Mouse (Mus musculus) hindbrain, embryonic 15.5 days (tissue): Measurements from ENCODE around the gene Cacng4. TPM values are rescaled to one million over a fixed set of nuclear protein-coding genes. Genes with fewer than 3 reads are reported as not detected.
A peak's percentile ranks its signal among the peaks of the same experiment; 100 is the strongest.

Experiments used
- ATAC-seq: fragments of 200-750 bp; cut with Nextera tagmentation; 2 replicates; pipeline ENCODE4 v1.8.0; 2017; ENCODE audit warnings: low read depth, moderate number of reproducible peaks, moderate TSS enrichment; ENCODE audit not compliant: low FRiP score
- H3K27ac ChIP-seq: fragments of 300-500 bp; sonication (generic); replicated peaks from 2 replicates; pipeline ENCODE4 v1.5.1; 2015; ENCODE audit warnings: mild to moderate bottlenecking, inconsistent platforms
- H3K27me3 ChIP-seq: fragments of 300-500 bp; sonication (generic); 2 replicates; pipeline ENCODE4 v1.6.1; 2015; ENCODE audit warnings: control low read depth, inconsistent platforms
- H3K36me3 ChIP-seq: fragments of 300-500 bp; sonication (generic); 2 replicates; pipeline ENCODE4 v1.6.1; 2015; ENCODE audit warnings: control low read depth, inconsistent platforms
- H3K4me1 ChIP-seq: fragments of 300-500 bp; sonication (generic); replicated peaks from 2 replicates; pipeline ENCODE4 v1.6.1; 2015; ENCODE audit warnings: control low read depth, inconsistent platforms
- H3K4me2 ChIP-seq: fragments of 300-500 bp; sonication (generic); 2 replicates; pipeline ENCODE4 v1.6.1; 2015; ENCODE audit warnings: moderate library complexity, mild to moderate bottlenecking, inconsistent platforms
- H3K4me3 ChIP-seq: fragments of 300-500 bp; sonication (generic); 2 replicates; pipeline ENCODE4 v1.5.1; 2015; ENCODE audit warnings: mild to moderate bottlenecking, inconsistent platforms
- H3K9ac ChIP-seq: fragments of 300-500 bp; sonication (generic); 2 replicates; pipeline ENCODE4 v1.6.1; 2015; ENCODE audit warnings: inconsistent platforms
- H3K9me3 ChIP-seq: fragments of 300-500 bp; sonication (generic); 2 replicates; pipeline ENCODE4 v1.6.1; 2016; ENCODE audit warnings: control low read depth, inconsistent platforms
- WGBS: fragments of 180-500 bp; shearing (Covaris S2); methylation state at CpG from one replicate; pipeline ENCODE4 v1.1.7; 2015; 5-methylcytosine and 5-hydroxymethylcytosine counted together
- polyA plus RNA-seq: library from polyadenylated mRNA; unstranded; fragments of >200 nt; fragmentation: Nextera tagmentation; extraction: Ambion mirVana; gene quantifications from 2 replicates; pipeline ENCODE4 v1.2.1, GENCODE M21; 2015

The Cacng4 gene
- 67.7 and 81.1 TPM in 2 replicates for polyA plus RNA-seq

DNA sequence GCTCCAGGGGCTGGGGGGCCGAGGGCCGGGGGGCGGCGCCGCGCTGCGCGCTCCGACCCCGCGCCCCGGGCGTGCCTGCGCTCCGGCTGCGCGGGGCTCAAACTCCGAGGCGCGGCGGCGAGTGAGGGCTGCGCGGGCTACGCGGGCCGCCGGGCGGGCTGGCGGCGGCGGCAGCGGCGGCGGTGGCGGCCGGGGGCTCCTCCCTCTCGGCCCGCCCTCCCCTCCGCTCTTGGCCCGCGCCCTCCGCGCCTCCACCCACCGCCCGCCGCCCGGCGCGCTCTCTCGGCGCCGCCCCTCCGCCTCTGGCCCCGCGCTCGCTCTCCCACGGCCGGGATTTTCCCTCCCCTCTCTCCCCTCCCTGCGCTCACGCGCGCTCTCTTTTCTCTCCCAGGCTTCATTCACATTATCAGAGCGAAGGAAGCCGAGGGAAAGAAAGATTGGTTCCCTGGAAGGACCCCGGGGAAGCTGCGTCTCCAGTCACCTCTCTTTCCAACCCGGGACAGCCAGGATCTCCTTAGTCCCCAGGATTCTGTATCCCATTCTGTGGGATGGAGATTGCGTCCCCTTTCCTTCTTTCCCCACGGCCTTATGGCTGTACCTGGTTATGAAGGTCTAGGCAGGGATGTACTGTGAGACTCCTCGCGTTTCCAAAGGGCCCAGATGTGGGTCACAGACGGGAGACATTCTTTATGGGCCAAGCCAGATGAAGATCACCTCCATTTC lies at the start of gene Cacng4:
TSS of gene Cacng4 (minus strand) at position 11 of the 723 bp plus-strand sequence.
- no peaks in the 10 kb centered on the region for H3K27me3 ChIP-seq
- peak within 1 kb of the TSS; percentile 98 for H3K27ac ChIP-seq
- H3K4me2 ChIP-seq = peak within 1 kb of the TSS; percentile 76
- peak within 1 kb of the TSS; percentile 87 for H3K9ac ChIP-seq
- WGBS = under 1% methylated on average over 33 of the region's 73 CpGs
- H3K9me3 ChIP-seq = no peaks in the 10 kb centered on the region
- H3K4me1 ChIP-seq = peaks cover 62% of the 10 kb centered on the region
- ATAC-seq = peak; percentile 57
- peak within 1 kb of the TSS; percentile 59 for H3K4me3 ChIP-seq
- 0 out of 2 replicates have a peak, but pooled peaks cover 3% of the 10 kb centered on the region for H3K36me3 ChIP-seq

DNA sequence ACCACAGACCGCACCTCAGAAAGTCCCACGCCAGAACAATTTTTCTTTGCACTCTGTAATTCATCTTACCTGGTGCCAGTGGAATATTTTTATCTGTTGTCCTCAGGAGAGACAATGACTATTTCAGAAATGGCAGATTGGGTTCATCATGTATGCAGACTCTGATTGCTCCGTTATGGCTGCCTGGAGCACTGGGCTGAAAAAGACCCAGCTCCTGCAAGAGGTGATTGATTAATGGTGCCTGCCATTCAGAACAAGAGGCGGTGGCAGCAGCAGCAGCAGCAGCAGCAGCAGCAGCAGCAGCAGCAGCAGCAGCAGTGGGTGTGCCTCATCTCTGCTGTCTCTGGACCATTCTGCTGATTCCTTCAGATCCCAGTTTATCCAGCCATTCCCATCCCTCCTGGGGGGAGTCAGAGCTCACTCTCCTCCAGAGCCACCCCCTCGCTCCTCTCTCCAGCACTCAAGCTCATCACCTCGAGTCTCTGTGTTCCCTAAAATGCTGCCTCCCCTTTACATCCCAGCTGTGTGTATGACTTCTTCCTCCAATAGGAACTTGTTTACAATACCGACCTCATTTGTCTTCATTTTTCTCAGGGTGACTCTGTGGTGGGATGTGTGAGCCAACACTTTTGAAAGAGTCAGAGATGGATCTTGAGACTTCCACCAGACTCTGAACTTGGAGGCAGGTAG lies 39.1 kb upstream of the Cacng4 start:
- Histone ChIP-seq H3K9me3 (no peaks in the 10 kb centered on the region), H3K27ac (peak overlapping the region; percentile 43), H3K36me3 (no peaks in the 10 kb centered on the region), H3K27me3 (no peaks in the 10 kb centered on the region), H3K4me1 (peaks cover 5% of the 10 kb centered on the region), H3K4me2 (no peak overlapping the region), H3K4me3 (no peak overlapping the region), H3K9ac (no peak overlapping the region)
- ATAC-seq = peak; percentile 34; the same call in 1 of the 2 replicates
- WGBS = 46% methylated on average over 7 of the region's 7 CpGs

- ATAC-seq = no peak
- H3K4me3 ChIP-seq = no peak overlapping the region
- no peak overlapping the region for H3K9ac ChIP-seq
- H3K36me3 ChIP-seq = no peaks in the 10 kb centered on the region
- H3K27me3 ChIP-seq = no peaks in the 10 kb centered on the region
- H3K4me1 ChIP-seq = peaks cover 16% of the 10 kb centered on the region
- H3K4me2 ChIP-seq = no peak overlapping the region
- H3K9me3 ChIP-seq = no peaks in the 10 kb centered on the region
- WGBS = 50% methylated on average over 5 of the region's 5 CpGs
- H3K27ac ChIP-seq = no peak overlapping the region
Observed at GRCm38 (mm10) chr11:107817196-107817595, 22.8 kb upstream of the Cacng4 start.

DNA sequence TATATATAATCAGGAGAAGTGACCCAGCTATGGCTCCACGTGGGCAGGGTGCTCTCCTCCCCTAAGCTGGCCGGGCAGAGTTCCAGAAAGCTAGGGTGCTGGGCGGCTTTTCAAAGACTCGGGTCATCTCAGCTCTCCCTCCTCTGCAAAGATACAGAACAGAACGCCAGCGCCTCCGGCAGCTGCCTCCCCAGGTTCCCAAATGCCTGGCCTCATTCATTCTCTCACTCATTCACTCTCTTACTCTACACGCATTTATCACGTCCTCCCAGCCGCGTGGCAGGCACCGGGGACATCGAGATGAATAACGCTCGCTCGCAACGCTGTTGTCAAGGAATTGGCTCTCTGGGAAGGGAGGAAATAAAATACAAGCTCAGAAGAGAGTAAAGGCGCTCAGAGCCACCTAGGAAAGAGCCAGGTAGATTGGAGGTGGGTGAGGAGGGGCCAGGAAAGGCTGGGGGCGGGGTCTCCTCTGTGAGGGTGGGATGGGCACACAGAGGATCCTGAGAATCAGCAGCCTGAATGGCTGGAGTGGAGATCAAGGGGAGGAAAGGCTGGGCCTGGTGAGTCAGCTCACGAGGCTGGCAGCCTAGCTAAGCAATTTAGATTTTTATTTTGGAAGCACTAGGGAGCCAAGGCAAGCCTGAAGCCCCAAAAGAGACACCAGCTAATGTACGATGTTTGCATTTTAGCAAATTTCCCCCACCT lies 18.7 kb upstream of the Cacng4 start:
- H3K9me3 ChIP-seq = no peaks in the 10 kb centered on the region
- H3K4me2 ChIP-seq = peak overlapping the region; percentile 44
- H3K36me3 ChIP-seq = no peaks in the 10 kb centered on the region
- WGBS = 7% methylated on average over 21 of the region's 21 CpGs
- peak overlapping the region; percentile 5; the same call in 1 of the 2 replicates for H3K9ac ChIP-seq
- H3K27me3 ChIP-seq = no peaks in the 10 kb centered on the region
- peak; percentile 78 for ATAC-seq
- peaks cover 20% of the 10 kb centered on the region for H3K4me1 ChIP-seq
- peak overlapping the region; percentile 73 for H3K27ac ChIP-seq
- peak overlapping the region; percentile 8 for H3K4me3 ChIP-seq

DNA sequence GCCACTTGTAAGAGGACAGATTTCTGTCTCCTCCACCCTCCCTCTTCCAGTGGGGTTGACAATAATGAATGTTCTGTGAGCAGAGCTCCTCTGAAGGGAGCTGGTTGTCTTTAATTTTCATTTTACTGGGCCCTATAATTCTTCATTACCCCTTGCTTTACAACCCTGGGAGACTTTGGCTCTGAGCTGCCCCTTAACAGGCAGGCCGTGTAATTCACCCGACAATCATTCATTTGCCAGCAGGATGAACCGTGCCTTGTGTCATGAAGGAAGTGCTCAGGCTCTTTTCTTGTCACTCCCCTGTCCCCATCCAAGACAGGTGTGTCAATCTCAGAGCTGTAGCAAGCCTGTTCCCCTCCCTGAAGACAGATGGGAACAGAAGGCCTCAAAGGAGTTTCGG lies 18.1 kb upstream of the Cacng4 start:
- no peak for ATAC-seq
- Histone ChIP-seq H3K4me3 (no peak overlapping the region), H3K4me2 (peak overlapping the region; percentile 44), H3K36me3 (no peaks in the 10 kb centered on the region), H3K4me1 (peaks cover 20% of the 10 kb centered on the region), H3K9ac (no peak overlapping the region), H3K27me3 (no peaks in the 10 kb centered on the region), H3K27ac (peak overlapping the region; percentile 73; the same call in 1 of the 2 replicates), H3K9me3 (no peaks in the 10 kb centered on the region)
- 30% methylated on average over 4 of the region's 4 CpGs for WGBS

DNA sequence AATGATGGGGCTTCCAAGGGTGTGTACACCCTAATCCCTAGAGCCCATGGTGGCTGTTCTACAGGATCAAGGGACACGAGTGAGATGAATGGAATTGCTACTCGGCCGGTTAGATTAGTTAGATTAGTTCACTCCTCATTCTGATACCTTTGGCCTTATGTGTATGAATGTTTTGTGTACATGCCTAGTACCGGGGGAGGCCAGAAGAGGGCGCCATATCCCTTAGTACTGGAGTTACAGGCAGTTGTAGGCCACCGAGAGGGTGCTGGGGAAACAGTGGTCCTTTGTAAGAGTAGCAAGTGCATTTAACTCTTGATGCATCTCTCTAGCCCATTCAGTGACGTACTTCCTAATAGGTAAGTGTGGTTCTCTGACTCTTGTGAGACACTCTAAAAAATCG lies 14.2 kb upstream of the Cacng4 start:
- WGBS = 76% methylated on average over 8 of the region's 8 CpGs
- Histone ChIP-seq H3K9me3 (no peaks in the 10 kb centered on the region), H3K27ac (no peak overlapping the region), H3K9ac (no peak overlapping the region), H3K27me3 (no peaks in the 10 kb centered on the region), H3K4me3 (no peak overlapping the region), H3K4me1 (peaks cover 18% of the 10 kb centered on the region), H3K36me3 (no peaks in the 10 kb centered on the region), H3K4me2 (no peak overlapping the region)
- ATAC-seq = no peak

DNA sequence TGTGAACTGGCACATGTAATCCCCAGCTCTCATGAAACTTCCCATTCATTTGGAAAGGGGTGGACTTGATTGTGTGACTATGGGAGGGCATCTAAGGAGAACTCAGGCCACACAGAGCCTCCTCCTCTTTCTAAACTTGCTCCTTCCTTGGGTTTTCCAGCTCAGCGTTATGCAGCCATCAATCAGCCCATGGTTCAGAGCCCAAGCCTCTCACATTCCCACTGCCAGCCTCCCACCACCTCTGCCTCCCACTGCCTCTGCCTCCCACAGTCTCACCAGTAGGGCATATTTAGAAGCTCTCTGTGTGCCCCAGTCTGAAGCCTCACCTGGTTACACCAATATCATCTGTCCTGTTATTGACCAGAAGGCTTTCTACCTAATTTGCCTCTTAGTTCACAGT lies 11.7 kb upstream of the Cacng4 start:
- H3K9ac ChIP-seq = no peak overlapping the region

DNA sequence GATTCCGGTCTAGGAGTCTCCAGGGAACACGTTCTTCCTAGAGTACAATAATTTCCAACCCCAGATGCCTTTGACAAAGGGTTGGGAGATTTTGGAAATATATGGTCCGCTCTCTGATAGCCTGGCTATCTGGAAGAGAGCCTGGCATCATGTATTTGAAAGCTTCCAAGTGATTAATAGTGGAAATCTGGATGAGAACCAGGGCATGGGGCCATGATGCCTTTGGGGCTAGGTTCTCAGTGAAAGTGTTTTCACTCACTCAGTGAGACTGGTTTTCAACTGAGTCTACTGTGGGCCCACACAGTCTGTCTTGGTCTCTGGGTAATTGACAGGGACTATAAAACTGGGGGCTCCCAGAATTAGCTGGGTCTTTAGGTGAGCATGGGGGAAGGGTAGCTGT lies 7.6 kb upstream of the Cacng4 start:
- no peak overlapping the region for H3K4me2 ChIP-seq
- no peak for ATAC-seq
- H3K27ac ChIP-seq = no peak overlapping the region
- H3K4me1 ChIP-seq = peaks cover 24% of the 10 kb centered on the region
- no peaks in the 10 kb centered on the region for H3K27me3 ChIP-seq
- WGBS = 77% methylated on average over 3 of the region's 3 CpGs
- H3K9ac ChIP-seq = no peak overlapping the region
- H3K36me3 ChIP-seq = no peaks in the 10 kb centered on the region
- no peaks in the 10 kb centered on the region for H3K9me3 ChIP-seq
- H3K4me3 ChIP-seq = no peak overlapping the region

More for the DNA sequence above, 11.7 kb upstream of the Cacng4 start:
- H3K27ac ChIP-seq = no peak overlapping the region
- H3K36me3 ChIP-seq = no peaks in the 10 kb centered on the region
- H3K9me3 ChIP-seq = no peaks in the 10 kb centered on the region
- WGBS = 60% methylated on average over 1 of the region's 1 CpGs
- H3K4me3 ChIP-seq = no peak overlapping the region
- no peak overlapping the region for H3K4me2 ChIP-seq
- no peaks in the 10 kb centered on the region; the same call in 1 of the 2 replicates for H3K4me1 ChIP-seq
- no peak for ATAC-seq
- no peaks in the 10 kb centered on the region for H3K27me3 ChIP-seq

DNA sequence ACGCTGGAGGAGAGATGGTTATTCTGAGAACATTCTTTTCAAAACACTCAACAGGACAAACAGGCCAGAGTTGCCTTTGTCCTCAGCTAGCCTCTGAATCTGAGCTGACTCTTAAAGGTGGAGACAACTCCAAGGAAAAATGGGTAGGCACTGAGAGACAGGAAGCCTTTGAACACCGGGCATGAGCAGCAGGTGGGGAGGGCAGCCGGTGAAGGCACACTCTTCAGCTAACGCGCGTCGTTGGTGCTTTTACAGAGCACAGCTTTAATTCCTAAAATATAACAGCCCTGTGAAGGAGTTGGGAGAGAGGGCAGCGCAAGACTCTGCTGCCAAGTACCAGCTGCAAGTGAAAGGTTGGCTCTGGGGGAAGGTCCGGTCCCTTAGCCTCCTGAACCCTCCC lies 5.0 kb upstream of the Cacng4 start:
- Histone ChIP-seq H3K27ac (no peak overlapping the region), H3K27me3 (no peaks in the 10 kb centered on the region), H3K4me1 (peaks cover 38% of the 10 kb centered on the region), H3K9ac (no peak overlapping the region), H3K36me3 (no peaks in the 10 kb centered on the region), H3K4me2 (no peak overlapping the region), H3K4me3 (no peak overlapping the region), H3K9me3 (no peaks in the 10 kb centered on the region)
- WGBS = 31% methylated on average over 9 of the region's 9 CpGs
- no peak for ATAC-seq

GRCm38 (mm10) chr11:107796346-107796745 lies 2.0 kb upstream of the Cacng4 start:
- Histone ChIP-seq H3K4me2 (no peak overlapping the region), H3K9ac (no peak overlapping the region), H3K4me3 (no peak overlapping the region), H3K36me3 (no peaks in the 10 kb centered on the region), H3K27ac (no peak overlapping the region), H3K9me3 (no peaks in the 10 kb centered on the region), H3K27me3 (no peaks in the 10 kb centered on the region), H3K4me1 (peaks cover 54% of the 10 kb centered on the region)
- WGBS = 31% methylated on average over 6 of the region's 7 CpGs
- no peak for ATAC-seq

GRCm38 (mm10) chr11:107795384-107796035 lies 1.2 kb upstream of the Cacng4 start:
- 0 out of 2 replicates have a peak overlapping the region, but pooled peaks have one; percentile 87 for H3K9ac ChIP-seq
- no peak for ATAC-seq
- 1% methylated on average over 9 of the region's 9 CpGs for WGBS
- no peaks in the 10 kb centered on the region for H3K9me3 ChIP-seq
- H3K4me2 ChIP-seq = peak overlapping the region; percentile 76
- peak overlapping the region; percentile 98 for H3K27ac ChIP-seq
- H3K4me1 ChIP-seq = peaks cover 62% of the 10 kb centered on the region
- no peaks in the 10 kb centered on the region for H3K36me3 ChIP-seq
- no peaks in the 10 kb centered on the region for H3K27me3 ChIP-seq
- peak overlapping the region; percentile 59 for H3K4me3 ChIP-seq
